Mouse (Mus musculus) MEL (cell line): ENCODE results near the gene Qrsl1. TPM values are rescaled to one million over a fixed set of nuclear protein-coding genes. Genes with fewer than 3 reads are reported as not detected.

Experiments
- DNase-seq: peaks from one replicate; pipeline ENCODE4 v3.0.0; 2011; ENCODE audit warnings: low read depth, low spot score
- H3K27ac ChIP-seq: 2 replicates; pipeline ENCODE4 v1.5.1; 2012; ENCODE audit warnings: low read depth, mild to moderate bottlenecking, control low read depth, low read length, moderate library complexity; ENCODE audit not compliant: control insufficient read depth
- H3K27me3 ChIP-seq, 2 experiments: fragments of 150-350 bp in 1 of 2; sonication (generic) in 1 of 2; 2 replicates each; pipeline ENCODE4 v1.6.1; 2012; ENCODE audit warnings: low read length in 2 of 2, mild to moderate bottlenecking in 2 of 2, improper control_type of control experiment in 1 of 2, moderate library complexity in 1 of 2; ENCODE audit not compliant: insufficient read depth in 2 of 2, control insufficient read depth in 1 of 2
- H3K36me3 ChIP-seq, 2 experiments: 2 replicates each; pipeline ENCODE4 v1.6.1; 2012 to 2014; ENCODE audit warnings: low read length in 2 of 2, improper control_type of control experiment in 1 of 2, inconsistent platforms in 1 of 2, mild to moderate bottlenecking in 1 of 2; ENCODE audit not compliant: insufficient read depth in 2 of 2, control insufficient read depth in 1 of 2
- H3K4me1 ChIP-seq, 2 experiments: fragments of 150-350 bp in 1 of 2; sonication (generic) in 1 of 2; 2 replicates each; pipeline ENCODE4 v1.6.1; 2012; ENCODE audit warnings: low read length in 2 of 2, improper control_type of control experiment in 1 of 2, mild to moderate bottlenecking in 1 of 2; ENCODE audit not compliant: insufficient read depth in 2 of 2, control insufficient read depth in 1 of 2
- H3K4me3 ChIP-seq, 2 experiments: fragments of 150-350 bp in 1 of 2; sonication (generic) in 1 of 2; 2 replicates each; pipeline ENCODE4 v1.5.1; 2012; ENCODE audit warnings: low read depth in 2 of 2, low read length in 2 of 2, mild to moderate bottlenecking in 2 of 2, moderate library complexity in 2 of 2, control low read depth in 1 of 2, improper control_type of control experiment in 1 of 2; ENCODE audit not compliant: control insufficient read depth in 1 of 2, insufficient read depth in 1 of 2
- H3K79me2 ChIP-seq: 2 replicates; pipeline ENCODE4 v1.6.1; 2012; ENCODE audit warnings: mild to moderate bottlenecking, low read length, moderate library complexity; ENCODE audit not compliant: control insufficient read depth, poor library complexity, insufficient read depth
- H3K9ac ChIP-seq: 2 replicates; pipeline ENCODE4 v1.6.1; 2012; ENCODE audit warnings: low read depth, mild to moderate bottlenecking, control low read depth, low read length, moderate library complexity; ENCODE audit not compliant: control insufficient read depth, poor library complexity, severe bottlenecking
- H3K9me3 ChIP-seq: fragments of 150-350 bp; sonication (generic); replicated peaks from 2 replicates; pipeline ENCODE4 v1.6.1; 2012; ENCODE audit warnings: mild to moderate bottlenecking, low read length, improper control_type of control experiment, moderate library complexity; ENCODE audit not compliant: insufficient read depth
- BHLHE40 ChIP-seq: IDR thresholded peaks from 2 replicates; pipeline ENCODE4 v1.6.1; 2012; ENCODE audit warnings: low read depth, mild to moderate bottlenecking, inconsistent platforms, low read length, improper control_type of control experiment, borderline replicate concordance
- CHD1 ChIP-seq: IDR thresholded peaks from 2 replicates; pipeline ENCODE4 v1.6.1; 2012; ENCODE audit warnings: low read depth, mild to moderate bottlenecking, inconsistent platforms, low read length, improper control_type of control experiment
- CHD2 ChIP-seq: IDR thresholded peaks from 2 replicates; pipeline ENCODE4 v1.6.1; 2011; ENCODE audit warnings: low read length, improper control_type of control experiment
- ELF1 ChIP-seq: IDR thresholded peaks from 2 replicates; pipeline ENCODE4 v1.6.1; 2014; ENCODE audit warnings: low read depth, mild to moderate bottlenecking, inconsistent platforms, low read length, improper control_type of control experiment, moderate library complexity
- EP300 ChIP-seq, 2 experiments: IDR thresholded peaks; 2 replicates each; pipeline ENCODE4 v1.6.1; 2011; ENCODE audit warnings: improper control_type of control experiment in 2 of 2, low read length in 2 of 2, low read depth in 1 of 2, mild to moderate bottlenecking in 1 of 2
- GABPA ChIP-seq: IDR thresholded peaks from 2 replicates; pipeline ENCODE4 v1.6.1; 2012; ENCODE audit warnings: low read depth, mild to moderate bottlenecking, inconsistent platforms, low read length, improper control_type of control experiment, moderate library complexity
- GATA1 ChIP-seq: IDR thresholded peaks from 2 replicates; pipeline ENCODE4 v1.6.1; 2011; ENCODE audit warnings: low read depth, low read length, improper control_type of control experiment
- MAFK ChIP-seq: IDR thresholded peaks from 2 replicates; pipeline ENCODE4 v1.6.1; 2011; ENCODE audit warnings: low read depth, mild to moderate bottlenecking, low read length, improper control_type of control experiment, borderline replicate concordance
- MAX ChIP-seq: IDR thresholded peaks from 2 replicates; pipeline ENCODE4 v1.6.1; 2011; ENCODE audit warnings: low read length, improper control_type of control experiment
- MEF2A ChIP-seq: IDR thresholded peaks from 2 replicates; pipeline ENCODE4 v1.6.1; 2014; ENCODE audit warnings: low read depth, mild to moderate bottlenecking, inconsistent platforms, low read length, improper control_type of control experiment; ENCODE audit not compliant: poor library complexity, insufficient replicate concordance, severe bottlenecking; ENCODE audit errors: extremely low read depth
- NELFE ChIP-seq: IDR thresholded peaks from 2 replicates; pipeline ENCODE4 v1.6.1; 2011; ENCODE audit warnings: low read depth, low read length, improper control_type of control experiment
- POLR2A ChIP-seq, 2 experiments: IDR thresholded peaks; 2 replicates each; pipeline ENCODE4 v1.6.1; 2011 to 2012; ENCODE audit warnings: low read length in 2 of 2, mild to moderate bottlenecking in 2 of 2, control low read depth in 1 of 2, improper control_type of control experiment in 1 of 2, low read depth in 1 of 2, moderate library complexity in 1 of 2; ENCODE audit not compliant: control insufficient read depth in 1 of 2, insufficient read depth in 1 of 2, poor library complexity in 1 of 2
- POLR2AphosphoS2 ChIP-seq: IDR thresholded peaks from 2 replicates; pipeline ENCODE4 v1.6.1; 2011; ENCODE audit warnings: low read length, improper control_type of control experiment
- POLR2AphosphoS5 ChIP-seq: IDR thresholded peaks from 2 replicates; pipeline ENCODE4 v1.6.1; 2012; ENCODE audit warnings: low read depth, borderline replicate concordance, mild to moderate bottlenecking, inconsistent platforms, low read length, moderate library complexity, mixed read lengths
- RCOR1 ChIP-seq: IDR thresholded peaks from 2 replicates; pipeline ENCODE4 v1.6.1; 2012; ENCODE audit warnings: low read depth, mild to moderate bottlenecking, inconsistent platforms, low read length, improper control_type of control experiment
- SMC3 ChIP-seq: IDR thresholded peaks from 2 replicates; pipeline ENCODE4 v1.6.1; 2011; ENCODE audit warnings: low read depth, low read length, improper control_type of control experiment
- TAL1 ChIP-seq: IDR thresholded peaks from 2 replicates; pipeline ENCODE4 v1.6.1; 2012; ENCODE audit warnings: mild to moderate bottlenecking, inconsistent platforms, low read length, moderate library complexity, mixed read lengths
- TBP ChIP-seq: IDR thresholded peaks from 2 replicates; pipeline ENCODE4 v1.8.0; 2011; ENCODE audit warnings: low read depth, low read length, improper control_type of control experiment
- TCF12 ChIP-seq: IDR thresholded peaks from 2 replicates; pipeline ENCODE4 v1.6.1; 2014; ENCODE audit warnings: low read depth, mild to moderate bottlenecking, inconsistent platforms, low read length, improper control_type of control experiment, moderate library complexity
- UBTF ChIP-seq: IDR thresholded peaks from 2 replicates; pipeline ENCODE4 v1.6.1; 2012; ENCODE audit warnings: low read depth, mild to moderate bottlenecking, inconsistent platforms, low read length, improper control_type of control experiment, moderate library complexity, borderline replicate concordance; ENCODE audit not compliant: insufficient read depth
- USF1 ChIP-seq: IDR thresholded peaks from 2 replicates; pipeline ENCODE4 v1.6.1; 2014; ENCODE audit warnings: low read depth, mild to moderate bottlenecking, inconsistent platforms, low read length, improper control_type of control experiment, moderate library complexity
- USF2 ChIP-seq, 2 experiments: IDR thresholded peaks; 2 replicates each; pipeline ENCODE4 v1.6.1; 2011 to 2012; ENCODE audit warnings: improper control_type of control experiment in 2 of 2, low read length in 2 of 2, borderline replicate concordance in 1 of 2, inconsistent platforms in 1 of 2, low read depth in 1 of 2, mild to moderate bottlenecking in 1 of 2; ENCODE audit not compliant: insufficient read depth in 1 of 2
- ZMIZ1 ChIP-seq: IDR thresholded peaks from 2 replicates; pipeline ENCODE4 v1.6.1; 2012; ENCODE audit warnings: low read depth, mild to moderate bottlenecking, inconsistent platforms, low read length, improper control_type of control experiment, moderate library complexity
- ZNF384 ChIP-seq: IDR thresholded peaks from 2 replicates; pipeline ENCODE4 v1.6.1; 2012; ENCODE audit warnings: low read depth, mild to moderate bottlenecking, inconsistent platforms, low read length, improper control_type of control experiment
- polyA plus RNA-seq, 2 experiments: library from polyadenylated mRNA; stranded (reverse) in 1 of 2; unstranded in 1 of 2; fragments of >175 nt in 1 of 2; fragments of >200 nt in 1 of 2; gene quantifications; 2 replicates each; pipeline versions ENCODE4 v1.2.1 to v1.2.4; 2012; ENCODE audit warnings: low replicate concordance in 2 of 2, low read depth in 1 of 2; ENCODE audit not compliant: insufficient read length in 2 of 2, insufficient read depth in 1 of 2, missing spikeins in 1 of 2
- total RNA-seq: library from RNA; depleted of rRNA; stranded (reverse); fragments of 300-350 nt; gene quantifications from 2 replicates; pipeline ENCODE4 v1.2.3, GENCODE M21; 2012

The Qrsl1 gene
- total and polyA plus RNA-seq, 3 experiments = 19.1 to 19.5 TPM; not detected in 1

DNA sequence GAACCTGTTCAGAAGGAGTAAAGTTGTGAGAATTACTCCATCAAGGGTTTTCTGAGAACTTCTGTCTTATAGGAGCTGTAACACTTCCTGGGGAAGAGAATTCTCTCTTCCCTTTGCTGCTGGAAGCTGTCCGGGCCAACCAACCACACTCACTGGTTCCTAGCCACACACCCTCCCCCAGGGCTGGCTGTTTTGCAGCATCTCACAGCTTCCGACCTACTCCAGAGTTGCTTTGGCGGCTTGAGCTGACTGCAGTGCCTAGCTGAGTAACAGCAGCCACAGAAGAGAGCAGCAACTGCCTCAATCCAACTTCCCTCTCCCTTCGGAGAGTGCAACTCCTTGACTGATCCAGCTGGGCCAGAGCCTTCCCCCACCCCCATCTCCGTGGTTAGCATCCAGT, 68.7 kb downstream of the Qrsl1 start:
- no peaks in the 10 kb centered on the region; a peak in 1 of 4 replicates for H3K27me3 ChIP-seq
- no peak overlapping the region for H3K9ac ChIP-seq
- no peak for DNase-seq
- H3K79me2 ChIP-seq = no peaks in the 10 kb centered on the region
- H3K4me1 ChIP-seq = no peaks in the 10 kb centered on the region; a peak in 2 of 4 replicates
- H3K4me3 ChIP-seq = no peak overlapping the region
- H3K27ac ChIP-seq = no peak overlapping the region
- H3K9me3 ChIP-seq = no peaks in the 10 kb centered on the region
- TF ChIP-seq NELFE = no peak
- TF ChIP-seq TBP = no peak
- TF ChIP-seq BHLHE40 = no peak
- TF ChIP-seq GABPA = no peak
- no peaks in the 10 kb centered on the region; a peak in 1 of 4 replicates for H3K36me3 ChIP-seq

- peak; percentile 48 for DNase-seq
- H3K9me3 ChIP-seq = no peaks in the 10 kb centered on the region
- H3K27ac ChIP-seq = no peak overlapping the region
- no peaks in the 10 kb centered on the region; a peak in 1 of 4 replicates for H3K36me3 ChIP-seq
- no peak overlapping the region for H3K4me3 ChIP-seq
- no peaks in the 10 kb centered on the region; a peak in 1 of 4 replicates for H3K27me3 ChIP-seq
- H3K4me1 ChIP-seq = no peaks in the 10 kb centered on the region; a peak in 2 of 4 replicates
- H3K79me2 ChIP-seq = no peaks in the 10 kb centered on the region
- H3K9ac ChIP-seq = no peak overlapping the region
- no peak for TF ChIP-seq POLR2AphosphoS5
- TF ChIP-seq MEF2A = no peak
- no peak for TF ChIP-seq ZMIZ1
- no peak for TF ChIP-seq MAFK
- no peak for TF ChIP-seq GATA1
- TF ChIP-seq SMC3 = no peak
Observed at GRCm38 (mm10) chr10:43830251-43831018, 71.1 kb downstream of the Qrsl1 start.

DNA sequence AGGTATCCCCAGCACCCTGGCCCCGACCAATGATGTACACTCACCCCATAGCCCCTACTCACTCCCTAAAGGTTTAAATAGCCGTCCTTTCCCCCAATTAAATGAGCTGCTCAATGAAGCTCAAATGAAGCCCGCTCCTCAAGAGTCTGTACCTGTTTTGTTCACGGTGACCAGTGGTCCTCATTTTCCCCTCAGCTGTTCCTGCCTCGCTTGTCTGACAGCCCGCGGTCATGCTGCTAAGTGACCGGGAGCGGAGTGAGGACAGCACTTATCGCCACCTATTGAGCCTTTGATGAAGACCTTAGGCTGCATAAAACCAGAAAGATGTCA, 72.9 kb downstream of the Qrsl1 start:
- Histone ChIP-seq H3K79me2 (no peaks in the 10 kb centered on the region), H3K36me3 (no peaks in the 10 kb centered on the region; a peak in 1 of 4 replicates), H3K27ac (no peak overlapping the region), H3K4me3 (no peak overlapping the region), H3K4me1 (no peaks in the 10 kb centered on the region; a peak in 2 of 4 replicates), H3K9ac (no peak overlapping the region), H3K9me3 (no peaks in the 10 kb centered on the region), H3K27me3 (no peaks in the 10 kb centered on the region; a peak in 1 of 4 replicates)
- DNase-seq = no peak
- TF ChIP-seq USF1 (no peak), TCF12 (no peak), POLR2AphosphoS2 (no peak), CHD1 (no peak), POLR2A (IDR thresholded peaks at IDR 0.05; ENCODE audit: control insufficient read depth in 1 of 2, insufficient read depth in 1 of 2, low read depth in 1 of 2, low read length in 2 of 2, poor library complexity in 1 of 2) (no peak), CHD2 (no peak), RCOR1 (no peak), ZMIZ1 (no peak), ZNF384 (no peak), EP300 (IDR thresholded peaks at IDR 0.05; ENCODE audit: low read depth in 1 of 2, low read length in 2 of 2) (no peak), TAL1 (no peak), UBTF (no peak), ELF1 (no peak), USF2 (IDR thresholded peaks at IDR 0.05; ENCODE audit: borderline replicate concordance in 1 of 2, insufficient read depth in 1 of 2, low read depth in 1 of 2, low read length in 2 of 2) (no peak), MAX (no peak), SMC3 (no peak)
